Mouse (Mus musculus) bone marrow, adult 2 months (tissue): ENCODE measurements around the gene Luc7l2. TPM values are rescaled to one million over a fixed set of nuclear protein-coding genes. Genes with fewer than 3 reads are reported as not detected.
A peak's percentile ranks its signal among the peaks of the same experiment; 100 is the strongest.

Experiments used
- H3K27ac ChIP-seq: fragments of 200-500 bp; 2 replicates; pipeline ENCODE4 v1.5.1; 2012; ENCODE audit warnings: low read depth, mild to moderate bottlenecking, control low read depth, inconsistent platforms, low read length; ENCODE audit not compliant: control insufficient read depth, poor library complexity, insufficient read depth
- H3K4me1 ChIP-seq: fragments of 200-500 bp; 2 replicates; pipeline ENCODE4 v1.6.1; 2011; ENCODE audit warnings: low read length; ENCODE audit not compliant: control insufficient read depth, insufficient read depth
- H3K4me3 ChIP-seq: fragments of 200-500 bp; replicated peaks from 2 replicates; pipeline ENCODE3; 2011; ENCODE audit warnings: mild to moderate bottlenecking, low read depth, low read length, control low read depth; ENCODE audit not compliant: control insufficient read depth
- CTCF ChIP-seq: fragments of 200-500 bp; IDR thresholded peaks from 2 replicates; pipeline ENCODE4 v1.5.1; 2011; ENCODE audit warnings: low read length, control low read depth; ENCODE audit not compliant: control insufficient read depth, insufficient read depth
- POLR2A ChIP-seq: fragments of 200-500 bp; IDR thresholded peaks from 2 replicates; pipeline ENCODE4 v1.6.1; 2011; ENCODE audit warnings: low read depth, mild to moderate bottlenecking, control low read depth, low read length, borderline replicate concordance; ENCODE audit not compliant: control insufficient read depth
- WGBS: fragments of 180-500 bp; shearing (Covaris S2); methylation state at CpG from one replicate; pipeline ENCODE4 v1.1.7; 2018; 5-methylcytosine and 5-hydroxymethylcytosine counted together
- polyA plus RNA-seq: library from polyadenylated mRNA; stranded (reverse); fragments of >200 nt; gene quantifications from 2 replicates; pipeline ENCODE4 v1.2.4, GENCODE M21; 2011; ENCODE audit warnings: low replicate concordance; ENCODE audit not compliant: missing spikeins, insufficient read depth, insufficient read length

Gene Luc7l2
- polyA plus RNA-seq, 1 experiment = 190 TPM

DNA sequence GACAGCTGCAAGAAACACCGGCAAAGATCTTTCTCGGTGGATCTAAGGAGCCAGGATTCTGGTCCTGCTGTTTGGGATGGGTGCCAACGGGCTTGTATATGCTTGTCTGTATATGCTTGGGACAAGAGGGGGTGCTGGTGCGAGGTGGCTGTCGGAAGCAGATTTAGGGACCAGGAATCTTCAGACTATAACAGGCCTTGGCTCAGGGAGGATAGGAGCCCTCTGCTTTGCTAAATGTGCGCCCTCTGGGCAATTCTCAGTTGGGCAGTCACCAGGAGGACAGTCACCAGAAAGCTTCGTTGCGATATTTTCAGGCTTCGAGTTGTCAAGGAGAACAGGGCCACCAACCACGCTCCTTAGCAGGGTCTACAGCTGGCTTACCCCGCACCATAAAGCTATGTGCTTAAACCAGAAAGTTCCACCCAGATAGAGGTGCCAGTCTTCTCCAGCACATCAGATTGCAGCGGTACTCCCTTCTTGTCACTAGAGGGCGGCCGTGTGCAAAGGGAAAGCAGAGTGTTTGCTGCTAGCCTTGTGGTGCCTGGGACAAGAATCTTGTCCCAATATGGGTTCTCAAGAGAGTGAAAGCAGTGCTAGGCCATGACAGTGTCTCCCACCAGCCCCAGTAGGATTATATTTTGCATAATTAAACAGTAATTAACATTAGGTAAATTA lies 99.3 kb downstream of the Luc7l2 start:
- TF ChIP-seq CTCF = peak; percentile 94
- TF ChIP-seq POLR2A = no peak
- H3K4me1 ChIP-seq = no peaks in the 10 kb centered on the region
- WGBS = 39% methylated on average over 14 of the region's 14 CpGs

More for the DNA sequence above, 99.3 kb downstream of the Luc7l2 start:
- Histone ChIP-seq H3K4me3 (no peak overlapping the region), H3K27ac (no peak overlapping the region)

Other genes starting within 250 kb of the Luc7l2 start
- 45.5 and 46.8 TPM in 2 replicates for gene Zc3hav1, start 196.7 kb upstream of the Luc7l2 start, polyA plus RNA-seq
- gene Ttc26, start 169.9 kb upstream of the Luc7l2 start, polyA plus RNA-seq = 0.61 and 1.2 TPM in 2 replicates
- 43.7 and 55.1 TPM in 2 replicates for gene Ubn2, start 117.4 kb upstream of the Luc7l2 start, polyA plus RNA-seq
- 22.7 and 28.7 TPM in 2 replicates for gene Fmc1, start 17.8 kb upstream of the Luc7l2 start, polyA plus RNA-seq
- gene Klrg2, start 85.9 kb downstream of the Luc7l2 start, polyA plus RNA-seq = not detected in 2 replicates
- not detected in 2 replicates for gene Clec2l, start 111.7 kb downstream of the Luc7l2 start, polyA plus RNA-seq